Mouse (Mus musculus): ENCODE measurements around the gene Prim2. TPM values are rescaled to one million over a fixed set of nuclear protein-coding genes. Genes with fewer than 3 reads are reported as not detected.

Gene Prim2
- polyA plus RNA-seq, 1 experiment: 15.6 TPM

DNA sequence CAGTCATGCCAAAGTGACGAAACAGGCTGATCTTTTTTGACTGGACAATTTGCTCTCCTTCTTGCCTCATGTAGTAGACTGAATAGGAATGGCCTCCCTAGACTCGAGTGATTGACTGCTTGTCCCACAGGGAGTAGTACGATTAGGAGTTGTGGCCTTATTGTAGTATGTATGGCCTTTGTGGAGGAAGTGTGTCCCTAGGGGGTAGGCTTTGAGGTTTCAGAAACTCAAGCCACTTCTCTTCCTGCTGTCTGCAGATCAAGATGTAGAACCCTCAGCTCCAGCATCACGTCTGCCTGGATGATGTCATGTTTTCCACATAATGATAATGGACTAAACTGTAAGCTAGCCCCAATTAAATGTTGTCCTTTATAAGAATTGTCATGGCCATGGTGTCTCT lies 222.4 kb downstream of the Prim2 start:
- Histone ChIP-seq H3K4me1 (ENCODE audit: control insufficient read depth, insufficient read depth, low read length) (no peaks in the 10 kb centered on the region), H3K27ac (ENCODE audit: insufficient read depth, low read depth, low read length) (no peak overlapping the region), H3K4me3 (ENCODE audit: insufficient read depth, low read length) (no peak overlapping the region)
- TF ChIP-seq POLR2A (IDR thresholded peaks at IDR 0.05; ENCODE audit: borderline replicate concordance, low read depth, low read length) (no peak), CTCF (IDR thresholded peaks at IDR 0.05; ENCODE audit: low read depth, low read length) (no peak)

DNA sequence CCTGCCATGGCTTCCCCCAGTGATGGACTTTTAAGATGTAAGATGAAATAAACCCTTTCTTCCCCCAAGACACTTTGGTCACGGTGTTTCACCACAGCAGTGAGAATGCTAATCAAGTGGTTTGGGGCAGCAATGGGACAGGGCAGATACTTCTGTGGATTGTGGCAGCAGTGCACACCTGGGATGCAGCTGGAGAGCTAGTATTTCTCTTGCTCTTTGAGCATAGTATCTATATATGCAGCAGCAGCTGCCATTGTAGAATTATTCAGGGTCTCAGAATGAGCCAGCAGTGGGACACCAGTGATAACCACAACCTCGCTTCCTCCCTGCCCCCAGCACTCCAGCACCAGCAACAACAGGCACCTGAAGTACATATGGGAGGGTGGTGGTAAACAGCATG lies 233.4 kb downstream of the Prim2 start:
- Histone ChIP-seq H3K4me1 (ENCODE audit: control insufficient read depth, insufficient read depth, low read length) (no peaks in the 10 kb centered on the region), H3K4me3 (ENCODE audit: insufficient read depth, low read length) (no peak overlapping the region), H3K27ac (ENCODE audit: insufficient read depth, low read depth, low read length) (no peak overlapping the region)
- TF ChIP-seq POLR2A (IDR thresholded peaks at IDR 0.05; ENCODE audit: borderline replicate concordance, low read depth, low read length): no peak
- no peak for TF ChIP-seq CTCF (IDR thresholded peaks at IDR 0.05; ENCODE audit: low read depth, low read length)

Other genes starting within 250 kb of the Prim2 start
- 5.1 and 6.4 TPM in 2 replicates for gene Rab23, start 50.1 kb upstream of the Prim2 start, polyA plus RNA-seq (2012; ENCODE audit: insufficient read depth, insufficient read length, missing spikeins)
- 1.1 and 2.0 TPM in 2 replicates for gene Bag2, start 88.0 kb upstream of the Prim2 start, polyA plus RNA-seq (2012; ENCODE audit: insufficient read depth, insufficient read length, missing spikeins)
- gene Zfp451, start 144.8 kb upstream of the Prim2 start, polyA plus RNA-seq (2012; ENCODE audit: insufficient read depth, insufficient read length, missing spikeins): 19.9 and 23.1 TPM in 2 replicates
- 0.42 and 1.2 TPM in 2 replicates for gene Bend6, start 238.0 kb upstream of the Prim2 start, polyA plus RNA-seq (2012; ENCODE audit: insufficient read depth, insufficient read length, missing spikeins)
- 8.0 and 8.5 TPM in 2 replicates for gene Dst, start 238.4 kb upstream of the Prim2 start, polyA plus RNA-seq (2012; ENCODE audit: insufficient read depth, insufficient read length, missing spikeins)

Measured in bone marrow macrophage, adult 2 months (primary cell).